Mouse (Mus musculus) adipocyte (in vitro differentiated cells): ENCODE data around the gene Cldn34d.

Experiments used
- DNase-seq: peaks from one replicate; pipeline ENCODE4 v3.0.0-alpha.2; 2016; ENCODE audit warnings: low spot score

The Cldn34d gene

DNA sequence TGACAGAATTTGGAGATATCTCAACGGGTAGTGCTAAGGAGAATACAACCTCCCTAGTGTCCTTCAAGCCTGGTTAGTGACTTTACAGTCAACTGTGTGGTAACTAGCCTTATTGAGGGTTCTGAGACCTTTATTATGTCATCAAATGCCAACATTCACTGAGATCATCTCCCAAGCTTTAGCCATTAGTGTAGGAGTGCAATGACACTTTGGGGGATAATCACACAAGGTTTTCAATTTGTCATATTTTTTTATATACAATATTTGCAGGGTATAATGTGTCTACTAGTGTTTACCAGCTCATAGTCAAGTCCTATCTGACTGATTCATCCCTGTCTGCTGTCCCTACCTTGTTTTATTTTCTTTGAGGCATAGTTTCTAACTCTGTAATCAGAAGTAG is at the start of gene Cldn34d:
Gene Cldn34d, minus strand, starts transcription at position 101 of the 400 bp plus-strand sequence.
- DNase-seq, result no peak

DNA sequence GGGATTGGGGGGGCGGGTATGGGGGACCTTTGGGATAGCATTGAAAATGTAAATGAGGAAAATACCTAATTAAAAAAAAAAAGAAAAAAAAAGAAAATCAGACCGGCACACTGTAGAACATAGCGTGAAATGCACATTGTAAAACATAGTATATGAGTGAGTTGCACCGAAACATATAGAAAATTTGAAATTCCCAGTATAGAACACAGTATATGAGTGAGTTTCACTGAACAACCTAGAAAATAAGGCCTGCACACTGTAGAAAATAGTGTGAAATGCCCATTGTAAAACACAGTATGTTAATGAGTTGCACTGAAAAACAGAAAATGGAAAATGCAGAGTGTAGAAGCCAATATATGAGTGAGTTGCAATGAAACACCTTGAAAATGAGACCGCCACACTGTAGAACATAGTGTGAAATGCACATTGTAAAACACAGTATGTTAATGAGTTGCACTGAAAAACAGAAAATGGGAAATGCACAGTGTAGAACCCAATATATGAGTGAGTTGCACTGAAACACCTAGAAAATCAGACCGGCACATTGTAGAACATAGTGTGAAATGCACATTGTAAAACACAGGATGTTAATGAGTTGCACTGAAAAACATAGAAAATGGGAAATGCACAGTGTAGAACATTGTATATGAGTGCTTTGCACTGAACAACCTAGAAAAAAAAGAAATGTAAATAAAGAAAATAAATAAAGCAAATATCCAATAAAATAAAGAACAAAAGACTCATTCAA is 4.1 kb downstream of the Cldn34d start:
- DNase-seq, result peak; percentile 99
